Mouse (Mus musculus) lung, embryonic 16.5 days (tissue): ENCODE measurements around the gene Bach2. TPM values are rescaled to one million over a fixed set of nuclear protein-coding genes. Genes with fewer than 3 reads are reported as not detected.

ENCODE experiments used
- ATAC-seq: fragments of 200-750 bp; cut with Nextera tagmentation; 2 replicates; pipeline ENCODE4 v1.8.0; 2017; ENCODE audit warnings: low read depth, mild to moderate bottlenecking, moderate library complexity
- H3K27ac ChIP-seq: fragments of 300-500 bp; sonication (generic); 2 replicates; pipeline ENCODE4 v1.5.1; 2014; ENCODE audit warnings: mild to moderate bottlenecking, control low read depth, low read length
- H3K27me3 ChIP-seq: fragments of 300-500 bp; sonication (generic); 2 replicates; pipeline ENCODE4 v1.6.1; 2014; ENCODE audit warnings: low read depth, low read length, mixed read lengths; ENCODE audit not compliant: control insufficient read depth, insufficient read depth
- H3K36me3 ChIP-seq: fragments of 300-500 bp; sonication (generic); 2 replicates; pipeline ENCODE4 v1.6.1; 2014; ENCODE audit warnings: low read length; ENCODE audit not compliant: control insufficient read depth, insufficient read depth
- H3K4me1 ChIP-seq: fragments of 300-500 bp; sonication (generic); replicated peaks from 2 replicates; pipeline ENCODE4 v1.6.1; 2014; ENCODE audit warnings: low read length, mixed read lengths; ENCODE audit not compliant: control insufficient read depth, insufficient read depth
- H3K4me2 ChIP-seq: fragments of 300-500 bp; sonication (generic); 2 replicates; pipeline ENCODE4 v1.6.1; 2014; ENCODE audit warnings: low read depth, low read length, control low read depth
- H3K4me3 ChIP-seq: fragments of 300-500 bp; sonication (generic); 2 replicates; pipeline ENCODE4 v1.5.1; 2014; ENCODE audit warnings: mild to moderate bottlenecking, low read length, control low read depth
- H3K9ac ChIP-seq: fragments of 300-500 bp; sonication (generic); 2 replicates; pipeline ENCODE4 v1.6.1; 2014; ENCODE audit warnings: low read length, control low read depth
- H3K9me3 ChIP-seq: fragments of 300-500 bp; sonication (generic); 2 replicates; pipeline ENCODE4 v1.6.1; 2016; ENCODE audit warnings: low read length; ENCODE audit not compliant: control insufficient read depth
- WGBS: fragments of 180-500 bp; shearing (Covaris S2); extraction: QIAGEN DNeasy Blood & Tissue Kit; methylation state at CpG from one replicate; pipeline ENCODE4 v1.1.7; 2014; 5-methylcytosine and 5-hydroxymethylcytosine counted together
- polyA plus RNA-seq: library from polyadenylated mRNA; unstranded; fragments of >200 nt; fragmentation: Nextera tagmentation; extraction: Ambion mirVana; gene quantifications from 2 replicates; pipeline ENCODE4 v1.2.1, GENCODE M21; 2015

Gene Bach2
- polyA plus RNA-seq, 1 experiment from 2014 or later = 6.7 TPM

GRCm38 (mm10) chr4:32324111-32324510 lies 85.5 kb downstream of the Bach2 start:
- Histone ChIP-seq H3K4me3 (no peak overlapping the region), H3K36me3 (no peaks in the 10 kb centered on the region), H3K27me3 (no peaks in the 10 kb centered on the region), H3K9ac (no peak overlapping the region), H3K27ac (no peak overlapping the region), H3K4me1 (peaks cover 11% of the 10 kb centered on the region), H3K4me2 (no peak overlapping the region), H3K9me3 (peaks cover 3% of the 10 kb centered on the region; the same call in 1 of the 2 replicates)
- 96% methylated on average over 6 of the region's 6 CpGs for WGBS
- ATAC-seq = no peak

- ATAC-seq = no peak
- no peak overlapping the region for H3K9ac ChIP-seq
- H3K4me3 ChIP-seq = no peak overlapping the region
- H3K27ac ChIP-seq = no peak overlapping the region
- peaks cover 3% of the 10 kb centered on the region; the same call in 1 of the 2 replicates for H3K9me3 ChIP-seq
- no peak overlapping the region for H3K4me2 ChIP-seq
- H3K36me3 ChIP-seq = no peaks in the 10 kb centered on the region
- no peaks in the 10 kb centered on the region for H3K27me3 ChIP-seq
- H3K4me1 ChIP-seq = peaks cover 13% of the 10 kb centered on the region
- WGBS = 66% methylated on average over 4 of the region's 4 CpGs
Measured at GRCm38 (mm10) chr4:32324967-32325366, 86.4 kb downstream of the Bach2 start.

- Histone ChIP-seq H3K4me1 (peaks cover 13% of the 10 kb centered on the region), H3K9ac (no peak overlapping the region), H3K4me2 (no peak overlapping the region), H3K9me3 (peaks cover 3% of the 10 kb centered on the region; the same call in 1 of the 2 replicates), H3K4me3 (no peak overlapping the region), H3K27ac (no peak overlapping the region), H3K36me3 (no peaks in the 10 kb centered on the region), H3K27me3 (no peaks in the 10 kb centered on the region)
- WGBS = 60% methylated on average over 3 of the region's 3 CpGs
- ATAC-seq = no peak
Measured at GRCm38 (mm10) chr4:32325596-32325995, 87.0 kb downstream of the Bach2 start.

- Histone ChIP-seq H3K9ac (no peak overlapping the region), H3K36me3 (no peaks in the 10 kb centered on the region), H3K9me3 (peaks cover 3% of the 10 kb centered on the region; the same call in 1 of the 2 replicates), H3K4me1 (peaks cover 13% of the 10 kb centered on the region), H3K27ac (no peak overlapping the region), H3K4me3 (no peak overlapping the region), H3K4me2 (no peak overlapping the region), H3K27me3 (no peaks in the 10 kb centered on the region)
- no peak for ATAC-seq
- WGBS = 64% methylated on average over 10 of the region's 10 CpGs
Measured at GRCm38 (mm10) chr4:32326279-32326678, 87.7 kb downstream of the Bach2 start.

GRCm38 (mm10) chr4:32326860-32327259 lies 88.3 kb downstream of the Bach2 start:
- Histone ChIP-seq H3K9me3 (peaks cover 3% of the 10 kb centered on the region; the same call in 1 of the 2 replicates), H3K27ac (no peak overlapping the region), H3K4me2 (no peak overlapping the region), H3K4me1 (peaks cover 13% of the 10 kb centered on the region), H3K9ac (no peak overlapping the region), H3K36me3 (no peaks in the 10 kb centered on the region), H3K27me3 (no peaks in the 10 kb centered on the region), H3K4me3 (no peak overlapping the region)
- 40% methylated on average over 3 of the region's 3 CpGs for WGBS
- ATAC-seq = no peak

GRCm38 (mm10) chr4:32327626-32328025 lies 89.0 kb downstream of the Bach2 start:
- peaks cover 13% of the 10 kb centered on the region for H3K4me1 ChIP-seq
- no peak overlapping the region for H3K4me3 ChIP-seq
- peaks cover 3% of the 10 kb centered on the region; the same call in 1 of the 2 replicates for H3K9me3 ChIP-seq
- no peaks in the 10 kb centered on the region for H3K27me3 ChIP-seq
- H3K9ac ChIP-seq = peak overlapping the region; percentile 40
- H3K36me3 ChIP-seq = no peaks in the 10 kb centered on the region
- WGBS = 35% methylated on average over 5 of the region's 5 CpGs
- H3K4me2 ChIP-seq = no peak overlapping the region
- H3K27ac ChIP-seq = peak overlapping the region; percentile 40
- ATAC-seq = no peak

- peak; percentile 41; the same call in 1 of the 2 replicates for ATAC-seq
- H3K4me1 ChIP-seq = peaks cover 13% of the 10 kb centered on the region
- H3K9me3 ChIP-seq = no peaks in the 10 kb centered on the region
- no peaks in the 10 kb centered on the region for H3K36me3 ChIP-seq
- H3K4me2 ChIP-seq = no peak overlapping the region
- 45% methylated on average over 2 of the region's 2 CpGs for WGBS
- H3K9ac ChIP-seq = no peak overlapping the region
- H3K27me3 ChIP-seq = no peaks in the 10 kb centered on the region
- no peak overlapping the region for H3K4me3 ChIP-seq
- H3K27ac ChIP-seq = no peak overlapping the region
Measured at GRCm38 (mm10) chr4:32328561-32328960, 90.0 kb downstream of the Bach2 start.

GRCm38 (mm10) chr4:32330584-32331314 lies 92.1 kb downstream of the Bach2 start:
- peaks cover 19% of the 10 kb centered on the region for H3K4me1 ChIP-seq
- no peaks in the 10 kb centered on the region for H3K27me3 ChIP-seq
- no peaks in the 10 kb centered on the region for H3K36me3 ChIP-seq
- ATAC-seq = no peak
- H3K9ac ChIP-seq = no peak overlapping the region
- no peak overlapping the region for H3K27ac ChIP-seq
- H3K9me3 ChIP-seq = no peaks in the 10 kb centered on the region
- H3K4me2 ChIP-seq = no peak overlapping the region
- 46% methylated on average over 8 of the region's 8 CpGs for WGBS
- H3K4me3 ChIP-seq = no peak overlapping the region

GRCm38 (mm10) chr4:32332028-32332427 lies 93.4 kb downstream of the Bach2 start:
- no peak overlapping the region for H3K4me2 ChIP-seq
- H3K4me1 ChIP-seq = peaks cover 31% of the 10 kb centered on the region
- H3K9ac ChIP-seq = no peak overlapping the region
- 92% methylated on average over 12 of the region's 12 CpGs for WGBS
- H3K27me3 ChIP-seq = no peaks in the 10 kb centered on the region
- H3K4me3 ChIP-seq = no peak overlapping the region
- no peaks in the 10 kb centered on the region for H3K36me3 ChIP-seq
- H3K27ac ChIP-seq = no peak overlapping the region
- H3K9me3 ChIP-seq = no peaks in the 10 kb centered on the region
- ATAC-seq = no peak
